ENCODE assay signal across 12 mouse cellular contexts in the genomic region with DNA sequence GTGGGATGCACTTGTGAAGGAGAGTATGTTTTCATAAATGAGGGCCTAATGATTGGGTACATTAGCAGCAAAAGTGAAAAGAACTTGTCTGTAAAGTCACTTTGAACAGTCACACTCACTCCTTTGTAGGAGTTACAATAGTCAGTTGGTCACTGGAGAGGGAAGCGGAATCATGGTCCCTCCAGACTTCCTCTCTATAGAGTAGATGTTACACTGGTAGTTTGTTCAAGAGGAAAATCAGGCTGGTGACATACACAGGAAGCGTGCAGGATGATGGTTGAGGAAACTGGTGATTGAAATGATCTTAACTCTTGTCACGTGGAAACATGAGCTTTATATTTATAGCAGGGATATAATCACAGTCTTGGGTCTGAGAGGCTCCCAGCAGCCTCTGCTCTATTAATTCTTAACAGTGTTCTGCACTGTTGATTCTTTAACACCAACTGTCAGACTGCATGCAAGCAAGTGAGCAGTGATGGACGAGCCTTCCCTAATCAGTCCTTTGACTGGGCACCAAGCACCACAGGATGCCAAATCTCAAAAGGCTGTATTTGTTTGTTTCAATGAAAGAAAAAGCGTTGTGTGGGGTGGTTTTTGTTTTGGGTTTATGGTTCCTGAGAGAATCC. TPM values are rescaled to one million over a fixed set of nuclear protein-coding genes. Genes with fewer than 3 reads are reported as not detected.
DNase-seq lines count a peak whose midpoint lies in the region; ATAC-seq and TF ChIP-seq lines count a peak whose summit lies in the region.
"Had no signal": no experiment of that assay in that cellular context is flagged by ENCODE, and none has a peak within 500 bp of the region (broad histone marks: within the 10 kb centered on the region; RNA-seq: fewer than 3 reads in every experiment).

No protein-coding gene starts in this region.

- no peaks in the 10 kb centered on the region for H3K9me3 ChIP-seq in heart, embryonic 16.5 days (replicated peaks; ENCODE audit: control insufficient read depth, low read length)
- no peaks in the 10 kb centered on the region for H3K9me3 ChIP-seq in midbrain, embryonic 10.5 days (replicated peaks)
- no peaks in the 10 kb centered on the region for H3K9me3 ChIP-seq in midbrain, postnatal 0 days (ENCODE audit: low read length)
- no peaks in the 10 kb centered on the region for H3K9me3 ChIP-seq in heart, postnatal 0 days (replicated peaks; ENCODE audit: control insufficient read depth, low read length)
- no peaks in the 10 kb centered on the region for H3K9me3 ChIP-seq in neural tube, embryonic 13.5 days
- H3K9me3 ChIP-seq: stomach, embryonic 15.5 days had no signal

- H3K36me3 ChIP-seq in heart, embryonic 16.5 days (ENCODE audit: control insufficient read depth, insufficient read depth) = peaks cover 40% of the 10 kb centered on the region
- H3K36me3 ChIP-seq in midbrain, embryonic 10.5 days = peaks cover 37% of the 10 kb centered on the region
- peaks cover 31% of the 10 kb centered on the region for H3K36me3 ChIP-seq in midbrain, postnatal 0 days (ENCODE audit: insufficient read depth, low read length)
- H3K36me3 ChIP-seq in heart, postnatal 0 days (replicated peaks; ENCODE audit: control insufficient read depth, insufficient read depth, low read length) = peaks cover 65% of the 10 kb centered on the region
- peaks cover 69% of the 10 kb centered on the region for H3K36me3 ChIP-seq in neural tube, embryonic 13.5 days
- H3K36me3 ChIP-seq: stomach, embryonic 15.5 days had no signal

- no peak overlapping the region for H3K9ac ChIP-seq in heart, embryonic 16.5 days (ENCODE audit: low read length)
- no peak overlapping the region for H3K9ac ChIP-seq in midbrain, postnatal 0 days (replicated peaks; ENCODE audit: low read length, poor library complexity, severe bottlenecking)
- no peak overlapping the region for H3K9ac ChIP-seq in heart, postnatal 0 days (replicated peaks; ENCODE audit: low read depth, low read length)
- no peak overlapping the region for H3K9ac ChIP-seq in neural tube, embryonic 13.5 days
- H3K9ac ChIP-seq: stomach, embryonic 15.5 days had no signal

- TF ChIP-seq CTCF in midbrain, postnatal 0 days (IDR thresholded peaks at IDR 0.05) = no peak
- no peak for TF ChIP-seq CTCF in heart, postnatal 0 days (IDR thresholded peaks at IDR 0.05; ENCODE audit: low read depth)

- TF ChIP-seq EP300 in heart, postnatal 0 days (IDR thresholded peaks at IDR 0.05; ENCODE audit: low read depth) = no peak

- no peak for DNase-seq in heart, postnatal 36 days
- peak; percentile 34 for DNase-seq in midbrain, embryonic 10.5 days (ENCODE audit: low spot score)
- no peak for DNase-seq in midbrain, postnatal 0 days (ENCODE audit: low spot score)
- peak; percentile 18 for DNase-seq in heart, postnatal 0 days (ENCODE audit: low spot score)
- no peak for DNase-seq in urinary bladder, postnatal 25 days (ENCODE audit: low spot score)
- DNase-seq: cerebellum, postnatal 36 days; gastrocnemius, postnatal 10 days; layer of hippocampus, adult 9-11 months had no signal

- H3K27ac ChIP-seq in heart, embryonic 16.5 days (ENCODE audit: low read length) = peak overlapping the region; percentile 74
- H3K27ac ChIP-seq in midbrain, embryonic 10.5 days (replicated peaks) = no peak overlapping the region
- H3K27ac ChIP-seq in midbrain, postnatal 0 days (ENCODE audit: low read depth, low read length) = no peak overlapping the region
- peak overlapping the region; percentile 64 for H3K27ac ChIP-seq in heart, postnatal 0 days (ENCODE audit: low read depth)
- no peak overlapping the region for H3K27ac ChIP-seq in neural tube, embryonic 13.5 days (replicated peaks)
- H3K27ac ChIP-seq: stomach, embryonic 15.5 days had no signal

- peaks cover 14% of the 10 kb centered on the region for H3K4me1 ChIP-seq in heart, embryonic 16.5 days (ENCODE audit: control insufficient read depth, insufficient read depth, low read length)
- peaks cover 24% of the 10 kb centered on the region for H3K4me1 ChIP-seq in midbrain, embryonic 10.5 days
- no peaks in the 10 kb centered on the region for H3K4me1 ChIP-seq in midbrain, postnatal 0 days (ENCODE audit: insufficient read depth, low read length)
- peaks cover 10% of the 10 kb centered on the region; the same call in 1 of the 2 replicates for H3K4me1 ChIP-seq in heart, postnatal 0 days (ENCODE audit: control insufficient read depth, insufficient read depth)
- peaks cover 6% of the 10 kb centered on the region for H3K4me1 ChIP-seq in neural tube, embryonic 13.5 days (replicated peaks)
- H3K4me1 ChIP-seq: stomach, embryonic 15.5 days had no signal

- 51% methylated on average over 5 of the region's 5 CpGs for WGBS in heart, embryonic 16.5 days
- WGBS in midbrain, embryonic 10.5 days = 39% methylated on average over 5 of the region's 5 CpGs
- WGBS in midbrain, postnatal 0 days = 26% methylated on average over 5 of the region's 5 CpGs
- 46% methylated on average over 5 of the region's 5 CpGs for WGBS in heart, postnatal 0 days
- 21% methylated on average over 5 of the region's 5 CpGs for WGBS in neural tube, embryonic 13.5 days

- 0 out of 2 replicates have a peak, but pooled peaks have one; percentile 35 for ATAC-seq in heart, embryonic 16.5 days (replicated peaks; ENCODE audit: extremely low read depth, insufficient read depth, low FRiP score)
- no peak for ATAC-seq in midbrain, postnatal 0 days (ENCODE audit: low FRiP score)
- peak; percentile 58 for ATAC-seq in heart, postnatal 0 days (ENCODE audit: insufficient read depth, low read depth)
- peak; percentile 77 for ATAC-seq in neural tube, embryonic 13.5 days (ENCODE audit: low read depth)
- ATAC-seq: intestine, postnatal 0 days had no signal

- no peaks in the 10 kb centered on the region for H3K27me3 ChIP-seq in heart, embryonic 16.5 days (ENCODE audit: control insufficient read depth, insufficient read depth, low read length)
- H3K27me3 ChIP-seq in midbrain, embryonic 10.5 days (ENCODE audit: low read depth, poor library complexity, severe bottlenecking) = no peaks in the 10 kb centered on the region
- H3K27me3 ChIP-seq in midbrain, postnatal 0 days (ENCODE audit: insufficient read depth, low read length) = no peaks in the 10 kb centered on the region
- no peaks in the 10 kb centered on the region for H3K27me3 ChIP-seq in heart, postnatal 0 days (ENCODE audit: control insufficient read depth, insufficient read depth, low read length)
- H3K27me3 ChIP-seq in neural tube, embryonic 13.5 days = no peaks in the 10 kb centered on the region
- H3K27me3 ChIP-seq: stomach, embryonic 15.5 days had no signal

- H3K4me3 ChIP-seq in heart, embryonic 16.5 days (ENCODE audit: low read length) = no peak overlapping the region
- no peak overlapping the region for H3K4me3 ChIP-seq in midbrain, embryonic 10.5 days
- no peak overlapping the region for H3K4me3 ChIP-seq in midbrain, postnatal 0 days (ENCODE audit: low read depth, low read length)
- no peak overlapping the region for H3K4me3 ChIP-seq in heart, postnatal 0 days (ENCODE audit: low read depth, low read length)
- no peak overlapping the region for H3K4me3 ChIP-seq in neural tube, embryonic 13.5 days
- H3K4me3 ChIP-seq: stomach, embryonic 15.5 days had no signal

- intact Hi-C loops in heart, postnatal 36 days (cut with DNase I) = loop anchor here (2.0 kb wide), 1 partner anchor 47 kb away; no protein-coding TSS in a partner anchor

- H3K4me2 ChIP-seq in heart, embryonic 16.5 days (ENCODE audit: low read depth, low read length) = no peak overlapping the region
- no peak overlapping the region for H3K4me2 ChIP-seq in midbrain, postnatal 0 days (ENCODE audit: low read depth, low read length, poor library complexity, severe bottlenecking)
- no peak overlapping the region for H3K4me2 ChIP-seq in heart, postnatal 0 days (ENCODE audit: low read depth, low read length)
- no peak overlapping the region for H3K4me2 ChIP-seq in neural tube, embryonic 13.5 days
- H3K4me2 ChIP-seq: stomach, embryonic 15.5 days had no signal

RNA-seq across cellular contexts. Expression of a gene that starts 24.9 kb away (rescaled TPM):
- polyA plus RNA-seq in heart, embryonic 16.5 days (2015; fragmentation: Nextera tagmentation; extraction: Ambion mirVana) = 3.8 and 3.9 TPM in 2 replicates
- total RNA-seq in heart, postnatal 36 days (2021) = 1 to 10 TPM; 2.2 to 3.0 TPM
- 6.8 and 7.7 TPM in 2 replicates for polyA plus RNA-seq in midbrain, embryonic 10.5 days (2016; fragmentation: Nextera tagmentation; extraction: Ambion mirVana)
- 3.8 and 6.0 TPM in 2 replicates for total RNA-seq in midbrain, postnatal 0 days (2014; rRNA removed)
- polyA plus RNA-seq in midbrain, postnatal 0 days (2015; fragmentation: Nextera tagmentation; extraction: Ambion mirVana) = 1.5 and 2.7 TPM in 2 replicates
- total RNA-seq in heart, postnatal 0 days (2014; rRNA removed; ENCODE audit: low replicate concordance) = 2.5 and 7.2 TPM in 2 replicates
- polyA plus RNA-seq in heart, postnatal 0 days (2015; fragmentation: Nextera tagmentation; extraction: Ambion mirVana) = 2.5 and 3.2 TPM in 2 replicates
- polyA plus RNA-seq in neural tube, embryonic 13.5 days (2015; fragmentation: Nextera tagmentation; extraction: Ambion mirVana) = 6.3 and 6.4 TPM in 2 replicates

Comparison
In these comparisons a context has a peak if more than half of its experiments do, and no peak if none do; other contexts are left out.
1. DNase-seq: peak in midbrain, embryonic 10.5 days (single experiment) and heart, postnatal 0 days (single experiment); none in heart, postnatal 36 days (0 of 2), midbrain, postnatal 0 days (single experiment) and urinary bladder, postnatal 25 days (single experiment).
2. H3K27ac ChIP-seq: peak in heart, embryonic 16.5 days (single experiment) and heart, postnatal 0 days (single experiment); none in midbrain, embryonic 10.5 days (single experiment), midbrain, postnatal 0 days (single experiment) and neural tube, embryonic 13.5 days (single experiment).